Mouse (Mus musculus): ENCODE measurements around the gene Naa25.

- TF ChIP-seq CTCF (IDR thresholded peaks at IDR 0.05; ENCODE audit: low read depth, low read length), result no peak
- no peak for TF ChIP-seq GATA1 (IDR thresholded peaks at IDR 0.05; ENCODE audit: borderline replicate concordance, low read length)
- no peak for TF ChIP-seq TAL1 (conservative IDR thresholded peaks at IDR 0.05; ENCODE audit: low read depth, low read length)
- no peak for TF ChIP-seq POLR2AphosphoS5 (IDR thresholded peaks at IDR 0.05; ENCODE audit: insufficient replicate concordance, low read depth, low read length)
- no peak for TF ChIP-seq GATA2 (IDR thresholded peaks at IDR 0.05; ENCODE audit: borderline replicate concordance, low read depth, low read length)
These were observed 3.1 kb downstream of the Naa25 start for GRCm38 (mm10) chr5:121400849-121401248.
